Mouse (Mus musculus) T-helper 1 cell (primary cell): ENCODE results near the gene Cdk14.

Source experiments
- in situ Hi-C: fragments of 300-600 bp; cut with MboI, MseI; formaldehyde crosslinking; loops from one replicate; pipeline ENCODE4 v1.15.1; 2025; ENCODE audit warnings: high pct_unique_total_duplicates

Gene Cdk14

DNA sequence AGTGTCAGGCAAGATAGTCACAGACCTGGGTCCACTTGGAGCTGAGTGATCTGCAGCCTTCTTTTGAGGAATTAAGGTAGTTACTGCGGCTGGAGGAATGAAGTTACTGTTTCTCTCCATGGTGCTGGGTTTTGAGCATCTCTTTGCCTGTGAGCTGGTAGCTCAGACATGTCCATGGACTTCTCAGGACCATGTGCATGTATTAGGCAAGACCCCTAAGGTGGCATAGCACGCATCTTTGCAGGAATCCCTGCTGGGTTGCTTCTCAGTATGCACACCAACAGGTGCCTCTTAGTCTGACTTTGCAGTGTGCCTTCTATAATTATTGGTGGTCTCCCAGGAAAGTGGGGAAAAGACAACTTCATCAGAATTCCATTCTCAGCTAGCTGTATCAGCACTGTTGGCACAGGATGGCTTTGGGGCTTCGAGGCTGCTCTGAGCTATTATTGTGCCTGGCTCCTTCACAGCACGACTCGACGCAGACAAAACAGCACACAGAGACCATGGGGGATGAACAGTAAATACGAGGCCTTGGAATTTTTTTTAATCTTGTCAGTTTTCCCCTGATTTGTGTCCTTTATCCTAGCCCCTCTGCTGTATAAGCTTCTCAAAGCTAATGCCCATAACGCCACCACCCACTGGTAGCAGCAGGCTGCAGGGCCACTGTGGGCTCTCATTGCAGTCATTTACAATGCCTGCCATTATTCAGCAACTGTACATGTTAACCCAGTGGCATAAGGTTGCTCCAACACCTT is 618.8 kb downstream of the Cdk14 start:
- in situ Hi-C loops: no loop called here

GRCm38 (mm10) chr5:4791219-4791618 is 628.9 kb downstream of the Cdk14 start:
- in situ Hi-C loops: no loop called here

GRCm38 (mm10) chr5:4790265-4790664 is 629.8 kb downstream of the Cdk14 start:
- in situ Hi-C loops: no loop called here

- in situ Hi-C loops: no loop called here
Observed at GRCm38 (mm10) chr5:4788484-4788883, 631.6 kb downstream of the Cdk14 start.

DNA sequence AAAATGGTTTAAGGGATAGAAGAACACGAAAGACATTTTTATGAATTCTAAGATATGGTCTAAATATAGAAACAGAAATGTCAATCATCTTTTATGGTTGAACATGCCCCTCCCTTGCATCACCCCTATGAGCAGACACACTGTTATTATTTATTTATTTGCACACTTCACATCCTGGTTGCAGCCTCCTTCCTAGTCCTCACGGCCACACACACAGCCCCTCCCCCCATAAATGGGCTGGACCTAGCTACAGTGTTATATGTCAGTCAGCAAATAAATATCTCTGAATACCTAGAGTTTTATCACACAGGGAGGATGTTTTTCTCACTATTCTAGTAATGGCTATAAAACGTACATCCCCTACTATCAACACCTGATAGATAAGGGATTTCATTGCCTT is 633.3 kb downstream of the Cdk14 start:
- in situ Hi-C loops: no loop called here

- in situ Hi-C loops: no loop called here
Observed at GRCm38 (mm10) chr5:4778274-4778673, 641.8 kb downstream of the Cdk14 start.

DNA sequence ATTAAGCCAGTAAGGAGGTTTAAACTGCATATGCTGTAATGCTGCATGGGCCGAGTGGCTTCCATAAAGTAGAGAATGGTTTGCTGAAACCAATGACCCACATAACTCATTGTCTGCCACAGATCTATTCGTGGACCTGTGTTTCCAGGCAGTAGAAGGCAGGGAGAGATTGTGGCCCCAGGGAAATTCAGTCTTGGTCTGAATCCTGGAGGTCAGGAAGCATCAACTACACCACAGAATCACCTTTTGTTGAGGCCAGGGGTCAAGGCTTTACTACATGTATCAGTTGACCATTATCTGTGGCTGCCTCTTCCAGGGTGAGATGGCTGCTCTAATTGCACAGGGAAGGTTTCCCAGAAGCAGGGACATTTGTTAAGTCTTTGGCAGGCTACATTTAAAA is 643.6 kb downstream of the Cdk14 start:
- in situ Hi-C loops: no loop called here

- in situ Hi-C loops: no loop called here
Observed at GRCm38 (mm10) chr5:4773090-4773772, 646.9 kb downstream of the Cdk14 start.

DNA sequence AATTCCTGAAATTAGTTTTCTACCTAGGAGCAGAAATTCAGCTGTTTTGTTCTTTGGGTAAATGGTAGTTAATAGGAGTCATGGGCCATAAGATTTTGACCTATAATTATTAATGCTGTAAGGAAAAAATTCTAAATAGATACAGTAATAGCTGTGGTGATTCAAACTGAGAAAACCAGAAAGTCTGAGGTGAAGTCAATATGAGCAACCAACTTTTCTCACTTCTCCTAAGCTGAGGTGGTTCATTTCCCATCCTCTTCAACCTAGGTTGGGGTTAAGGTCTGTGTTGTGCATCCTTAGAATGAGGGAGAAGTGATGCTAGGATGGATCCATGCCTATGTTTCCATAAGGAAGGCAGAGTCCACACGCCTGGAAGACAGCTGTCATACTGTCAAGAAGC is 649.5 kb downstream of the Cdk14 start:
- in situ Hi-C loops: no loop called here

DNA sequence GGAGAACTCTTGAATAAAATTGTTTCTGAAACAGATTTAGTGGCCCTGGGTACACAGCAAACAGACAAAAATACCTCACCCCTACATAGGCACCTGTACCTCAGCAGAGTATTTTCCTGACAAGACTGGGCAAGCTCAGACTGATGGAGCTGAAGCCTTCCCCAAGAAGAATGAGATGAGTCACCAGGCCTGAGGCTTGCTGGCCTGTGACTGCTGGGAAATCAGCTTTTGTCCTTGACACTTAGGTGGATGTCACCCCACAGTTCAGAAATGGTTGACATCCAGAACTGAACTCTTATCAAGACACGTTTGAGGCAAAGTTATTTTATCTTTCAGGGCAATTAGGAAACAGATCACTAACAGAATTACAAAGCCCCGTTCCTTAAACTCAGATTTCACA is 652.2 kb downstream of the Cdk14 start:
- in situ Hi-C loops: no loop called here

- in situ Hi-C loops: no loop called here
Observed at GRCm38 (mm10) chr5:4766719-4767118, 653.4 kb downstream of the Cdk14 start.

DNA sequence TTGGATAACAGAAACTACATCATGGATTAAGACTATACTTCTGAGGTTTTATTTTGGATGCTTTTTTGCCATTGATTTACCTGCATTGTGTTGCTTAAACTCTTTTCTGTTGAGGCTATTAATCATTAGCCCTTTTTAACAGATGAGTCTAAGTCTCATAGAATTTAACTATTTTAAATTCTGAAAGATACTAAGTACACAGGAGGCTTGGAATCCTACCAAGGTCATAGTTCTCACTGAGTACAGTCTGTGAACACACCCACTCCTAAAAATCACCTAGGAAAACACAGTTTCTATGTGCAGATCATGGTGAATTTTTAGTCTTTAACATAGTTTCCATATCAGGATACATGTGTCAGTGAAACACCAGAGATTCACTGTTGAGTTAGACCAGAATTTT is 658.2 kb downstream of the Cdk14 start:
- in situ Hi-C loops: no loop called here

- in situ Hi-C loops: no loop called here
Observed at GRCm38 (mm10) chr5:4758331-4759080, 661.6 kb downstream of the Cdk14 start.

DNA sequence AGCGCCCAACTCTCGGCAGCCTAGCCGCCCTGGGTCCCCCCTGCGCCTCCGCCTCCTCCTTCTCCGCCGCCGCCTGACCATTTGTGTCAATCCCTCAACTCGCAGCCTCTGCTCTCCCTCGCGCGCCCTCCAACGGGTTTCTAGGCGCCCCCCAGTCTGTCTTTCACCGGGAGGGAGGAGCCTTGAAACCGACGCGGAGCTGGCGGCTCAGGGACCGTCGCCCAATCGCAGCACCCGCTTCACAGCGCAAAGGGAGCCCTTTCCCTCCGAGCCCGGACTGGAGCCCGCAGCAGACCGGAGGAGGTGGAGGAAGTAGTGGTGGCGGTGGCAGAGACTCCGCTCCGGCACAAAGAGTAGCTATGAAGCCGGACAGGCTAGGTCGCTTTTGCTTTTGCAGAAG is 662.2 kb downstream of the Cdk14 start, which contains the start of gene Fzd1:
Gene Fzd1 (minus strand): TSS at position 134 of the 400 bp plus-strand sequence.
- in situ Hi-C loops: no loop called here

- in situ Hi-C loops: no loop called here
Observed at GRCm38 (mm10) chr5:4756871-4757711, 663.0 kb downstream of the Cdk14 start.

DNA sequence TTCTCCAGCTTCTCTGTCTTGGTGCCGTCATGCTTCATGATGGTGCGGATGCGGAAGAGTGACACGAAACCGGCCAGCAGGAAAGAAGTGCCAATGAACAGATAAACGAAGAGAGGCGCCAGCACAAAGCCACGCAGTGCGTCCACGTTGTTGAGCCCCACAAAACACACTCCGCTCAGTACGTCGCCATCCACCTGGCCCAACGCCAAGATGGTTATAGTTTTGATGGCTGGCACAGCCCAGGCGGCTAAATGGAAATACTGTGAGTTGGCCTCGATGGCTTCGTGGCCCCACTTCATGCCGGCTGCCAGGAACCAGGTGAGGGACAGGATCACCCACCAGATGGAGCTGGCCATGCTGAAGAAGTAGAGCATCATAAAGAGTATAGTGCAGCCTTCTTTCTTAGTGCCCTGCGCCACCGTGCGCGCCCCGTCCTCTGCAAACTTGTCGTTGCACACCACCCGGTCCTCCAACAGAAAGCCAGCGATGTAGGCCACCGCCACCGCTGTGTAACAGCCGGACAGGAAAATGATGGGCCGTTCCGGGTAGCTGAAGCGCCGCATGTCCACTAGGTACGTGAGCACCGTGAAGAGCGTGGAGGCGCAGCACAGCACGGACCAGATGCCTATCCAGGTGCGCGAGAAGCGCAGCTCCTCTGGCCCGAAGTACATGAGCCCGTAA is 664.0 kb downstream of the Cdk14 start:
- in situ Hi-C loops: no loop called here

DNA sequence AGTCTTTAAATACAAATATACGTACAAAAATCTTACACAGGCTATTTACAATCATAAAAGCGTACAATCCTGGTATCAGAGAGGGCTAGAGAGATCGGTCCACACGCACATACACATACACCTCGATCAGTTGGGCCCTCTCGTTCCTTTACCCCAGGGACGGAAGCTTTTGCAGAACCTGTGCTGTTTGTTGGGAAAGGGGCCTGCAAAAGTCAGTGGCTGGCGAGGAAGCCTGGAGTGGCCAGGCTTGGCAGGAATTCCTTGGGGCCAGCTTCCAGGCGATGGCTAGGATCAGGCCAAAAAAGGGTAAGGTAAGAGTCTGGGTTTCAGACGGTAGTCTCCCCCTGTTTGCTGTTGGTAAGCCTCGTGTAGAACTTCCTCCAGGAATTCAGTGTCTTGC is 664.8 kb downstream of the Cdk14 start:
- in situ Hi-C loops: no loop called here

GRCm38 (mm10) chr5:4754701-4755281 is 665.3 kb downstream of the Cdk14 start:
- in situ Hi-C loops: no loop called here
